Mouse (Mus musculus) spleen, adult 2 months (tissue): ENCODE results near the gene Tmem132d.

Experiments
- CTCF ChIP-seq: fragments of 200-500 bp; IDR thresholded peaks from 2 replicates; pipeline ENCODE4 v1.5.1; 2011; ENCODE audit warnings: mild to moderate bottlenecking, inconsistent platforms; ENCODE audit not compliant: insufficient read depth, insufficient read length, insufficient replicate concordance; ENCODE audit errors: extremely low read depth
- POLR2A ChIP-seq: fragments of 200-500 bp; IDR thresholded peaks from 2 replicates; pipeline ENCODE4 v1.6.1; 2011; ENCODE audit warnings: low read depth, low read length, inconsistent platforms

GRCm38 (mm10) chr5:127828756-127829155 is 604.1 kb downstream of the Tmem132d start:
- TF ChIP-seq CTCF (no peak), POLR2A (no peak)
